Mouse (Mus musculus) hindbrain, embryonic 15.5 days (tissue): ENCODE data around the gene Btbd6. TPM values are rescaled to one million over a fixed set of nuclear protein-coding genes. Genes with fewer than 3 reads are reported as not detected.

Source experiments
- ATAC-seq: fragments of 200-750 bp; cut with Nextera tagmentation; 2 replicates; pipeline ENCODE4 v1.8.0; 2017; ENCODE audit warnings: low read depth, moderate number of reproducible peaks, moderate TSS enrichment; ENCODE audit not compliant: low FRiP score
- H3K27ac ChIP-seq: fragments of 300-500 bp; sonication (generic); replicated peaks from 2 replicates; pipeline ENCODE4 v1.5.1; 2015; ENCODE audit warnings: mild to moderate bottlenecking, inconsistent platforms
- H3K27me3 ChIP-seq: fragments of 300-500 bp; sonication (generic); 2 replicates; pipeline ENCODE4 v1.6.1; 2015; ENCODE audit warnings: control low read depth, inconsistent platforms
- H3K36me3 ChIP-seq: fragments of 300-500 bp; sonication (generic); 2 replicates; pipeline ENCODE4 v1.6.1; 2015; ENCODE audit warnings: control low read depth, inconsistent platforms
- H3K4me1 ChIP-seq: fragments of 300-500 bp; sonication (generic); replicated peaks from 2 replicates; pipeline ENCODE4 v1.6.1; 2015; ENCODE audit warnings: control low read depth, inconsistent platforms
- H3K4me2 ChIP-seq: fragments of 300-500 bp; sonication (generic); 2 replicates; pipeline ENCODE4 v1.6.1; 2015; ENCODE audit warnings: moderate library complexity, mild to moderate bottlenecking, inconsistent platforms
- H3K4me3 ChIP-seq: fragments of 300-500 bp; sonication (generic); 2 replicates; pipeline ENCODE4 v1.5.1; 2015; ENCODE audit warnings: mild to moderate bottlenecking, inconsistent platforms
- H3K9ac ChIP-seq: fragments of 300-500 bp; sonication (generic); 2 replicates; pipeline ENCODE4 v1.6.1; 2015; ENCODE audit warnings: inconsistent platforms
- H3K9me3 ChIP-seq: fragments of 300-500 bp; sonication (generic); 2 replicates; pipeline ENCODE4 v1.6.1; 2016; ENCODE audit warnings: control low read depth, inconsistent platforms
- WGBS: fragments of 180-500 bp; shearing (Covaris S2); methylation state at CpG from one replicate; pipeline ENCODE4 v1.1.7; 2015; 5-methylcytosine and 5-hydroxymethylcytosine counted together
- polyA plus RNA-seq: library from polyadenylated mRNA; unstranded; fragments of >200 nt; fragmentation: Nextera tagmentation; extraction: Ambion mirVana; gene quantifications from 2 replicates; pipeline ENCODE4 v1.2.1, GENCODE M21; 2015

Gene Btbd6
- polyA plus RNA-seq, 1 experiment from 2014 or later: 56.6 TPM

DNA sequence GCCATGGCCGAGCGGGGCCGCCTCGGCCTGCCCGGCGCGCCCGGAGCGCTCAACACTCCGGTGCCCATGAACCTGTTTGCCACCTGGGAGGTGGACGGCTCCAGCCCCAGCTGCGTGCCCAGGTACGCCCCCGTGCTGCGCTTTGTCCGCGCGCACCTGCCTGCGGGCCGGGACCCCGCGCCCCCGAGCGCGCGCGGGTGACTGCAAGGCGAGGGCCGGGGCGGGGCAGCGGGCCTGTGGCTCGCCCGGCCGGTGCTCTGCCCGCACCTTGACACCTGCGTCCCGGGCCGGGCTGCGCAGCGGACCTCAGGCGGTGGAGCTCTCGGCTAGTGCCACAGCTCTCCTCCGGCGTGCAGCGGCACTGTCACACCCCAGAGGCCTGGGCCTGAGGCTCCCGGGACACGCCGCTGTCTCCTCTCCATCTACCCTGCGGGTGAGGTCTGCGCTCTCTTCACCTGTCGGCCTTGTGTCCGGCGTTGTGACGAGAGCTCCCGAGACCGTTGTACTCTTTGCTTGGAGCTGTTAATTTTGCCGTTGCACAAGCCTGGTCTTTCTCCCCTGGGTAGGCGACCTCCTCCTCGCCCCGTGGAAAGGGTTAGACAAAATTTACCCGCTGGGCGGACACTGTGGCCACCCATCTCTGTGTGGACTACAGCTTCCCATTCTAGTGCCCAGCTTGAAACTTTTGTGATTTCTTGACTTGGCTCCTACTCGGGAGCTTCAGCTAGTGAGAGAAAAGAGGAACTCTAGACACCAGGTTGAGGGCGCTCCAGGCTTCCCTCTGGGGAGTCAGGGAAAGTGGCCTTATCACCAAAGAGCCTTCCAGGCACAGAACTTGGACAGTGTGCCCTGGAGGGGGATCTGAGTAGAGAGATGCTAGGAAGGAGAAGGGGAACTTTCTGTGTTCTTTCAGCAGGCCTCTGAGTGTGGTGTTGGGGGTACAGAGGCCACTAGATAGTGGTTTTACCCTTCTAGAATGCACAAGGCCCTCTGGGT lies 38.6 kb downstream of the Btbd6 start:
- peak; percentile 23 for ATAC-seq
- Histone ChIP-seq H3K9me3 (no peaks in the 10 kb centered on the region), H3K4me3 (peak overlapping the region; percentile 99), H3K27ac (peak overlapping the region; percentile 90), H3K27me3 (no peaks in the 10 kb centered on the region), H3K9ac (peak overlapping the region; percentile 97), H3K4me1 (peaks cover 51% of the 10 kb centered on the region), H3K36me3 (no peaks in the 10 kb centered on the region; the same call in 1 of the 2 replicates), H3K4me2 (peak overlapping the region; percentile 74)
- 2% methylated on average over 51 of the region's 64 CpGs for WGBS

DNA sequence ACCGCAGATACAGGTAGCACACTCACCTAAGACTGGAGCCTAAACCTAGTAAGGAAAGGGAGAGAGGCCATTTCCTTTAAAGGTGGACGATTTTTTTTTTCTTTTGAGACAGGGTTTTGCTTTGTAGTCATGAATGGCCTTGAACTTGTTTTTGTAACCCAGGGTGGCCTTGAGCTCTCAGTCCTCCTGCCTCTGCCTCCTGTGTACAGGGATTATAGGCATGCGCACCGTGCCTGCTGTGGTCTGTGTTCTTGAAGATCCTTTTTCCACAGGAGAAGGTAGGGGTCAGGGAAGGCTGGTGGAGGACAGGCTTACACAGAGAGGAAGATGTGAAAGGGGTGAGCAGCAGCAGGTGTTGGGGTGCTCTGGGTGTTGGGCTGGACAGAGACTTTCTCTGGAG lies 39.7 kb downstream of the Btbd6 start:
- no peak for ATAC-seq
- H3K9ac ChIP-seq: no peak overlapping the region
- no peaks in the 10 kb centered on the region for H3K27me3 ChIP-seq
- H3K4me2 ChIP-seq: peak overlapping the region; percentile 74
- H3K4me3 ChIP-seq: peak overlapping the region; percentile 99; the same call in 1 of the 2 replicates
- peaks cover 51% of the 10 kb centered on the region for H3K4me1 ChIP-seq
- 82% methylated on average over 4 of the region's 4 CpGs for WGBS
- no peaks in the 10 kb centered on the region for H3K9me3 ChIP-seq
- peaks cover under 1% of the 10 kb centered on the region; the same call in 1 of the 2 replicates for H3K36me3 ChIP-seq
- no peak overlapping the region for H3K27ac ChIP-seq

DNA sequence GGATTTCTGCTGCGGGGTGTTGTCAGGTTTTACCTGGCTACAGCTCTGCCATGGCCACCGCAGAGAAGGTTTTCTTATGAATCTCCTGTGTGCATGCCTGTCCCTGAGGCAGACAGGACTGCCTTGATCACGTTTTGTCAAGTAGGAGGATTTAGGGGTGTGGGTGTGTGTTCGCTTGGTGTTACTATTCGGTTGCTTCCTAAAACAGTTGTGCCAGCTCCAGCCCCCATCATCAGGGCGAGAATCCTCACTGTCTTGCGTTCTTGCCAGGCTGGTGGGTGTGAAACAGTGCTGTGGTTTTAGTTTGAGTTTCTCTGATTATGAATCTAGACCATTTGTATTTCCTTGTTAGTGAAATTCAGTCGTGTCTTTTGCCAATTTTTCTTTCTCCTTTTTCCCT lies 40.7 kb downstream of the Btbd6 start:
- WGBS: 78% methylated on average over 8 of the region's 8 CpGs
- Histone ChIP-seq H3K4me1 (peaks cover 51% of the 10 kb centered on the region), H3K4me2 (peak overlapping the region; percentile 22), H3K9me3 (no peaks in the 10 kb centered on the region), H3K27me3 (no peaks in the 10 kb centered on the region), H3K36me3 (peaks cover 2% of the 10 kb centered on the region; the same call in 1 of the 2 replicates), H3K4me3 (no peak overlapping the region), H3K27ac (no peak overlapping the region), H3K9ac (no peak overlapping the region)
- ATAC-seq: no peak

DNA sequence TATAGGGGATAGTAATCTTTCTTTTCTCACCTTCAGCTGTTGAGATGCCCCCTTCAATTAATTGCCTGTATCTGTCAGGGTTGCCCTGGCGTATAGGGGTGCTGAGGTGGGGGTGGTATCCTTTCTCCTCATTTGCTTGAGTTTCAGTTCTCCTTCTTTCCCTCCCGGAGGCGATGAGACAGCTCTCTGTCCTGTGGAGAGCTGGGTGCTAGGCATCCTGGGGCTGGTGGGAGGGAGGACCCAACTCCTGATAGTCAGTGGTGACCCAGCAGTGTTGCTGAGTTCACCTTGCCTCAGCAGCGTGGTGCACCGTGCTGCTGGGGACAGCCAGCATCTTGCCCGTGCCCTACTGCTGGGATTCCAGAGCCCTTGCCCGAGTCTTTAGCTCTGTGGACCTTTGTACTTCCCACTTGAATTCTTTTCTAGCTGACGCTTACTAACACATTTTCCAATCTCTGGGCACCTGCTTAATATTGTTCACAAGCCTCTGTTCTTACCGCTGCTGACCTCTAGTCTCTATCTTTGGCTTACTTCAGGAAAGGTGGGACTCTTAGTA lies 41.2 kb downstream of the Btbd6 start:
- Histone ChIP-seq H3K4me3 (no peak overlapping the region), H3K27ac (no peak overlapping the region), H3K4me1 (peaks cover 51% of the 10 kb centered on the region), H3K36me3 (peaks cover 2% of the 10 kb centered on the region; the same call in 1 of the 2 replicates), H3K27me3 (no peaks in the 10 kb centered on the region), H3K9ac (no peak overlapping the region), H3K4me2 (no peak overlapping the region), H3K9me3 (no peaks in the 10 kb centered on the region)
- no peak for ATAC-seq
- 75% methylated on average over 9 of the region's 9 CpGs for WGBS

DNA sequence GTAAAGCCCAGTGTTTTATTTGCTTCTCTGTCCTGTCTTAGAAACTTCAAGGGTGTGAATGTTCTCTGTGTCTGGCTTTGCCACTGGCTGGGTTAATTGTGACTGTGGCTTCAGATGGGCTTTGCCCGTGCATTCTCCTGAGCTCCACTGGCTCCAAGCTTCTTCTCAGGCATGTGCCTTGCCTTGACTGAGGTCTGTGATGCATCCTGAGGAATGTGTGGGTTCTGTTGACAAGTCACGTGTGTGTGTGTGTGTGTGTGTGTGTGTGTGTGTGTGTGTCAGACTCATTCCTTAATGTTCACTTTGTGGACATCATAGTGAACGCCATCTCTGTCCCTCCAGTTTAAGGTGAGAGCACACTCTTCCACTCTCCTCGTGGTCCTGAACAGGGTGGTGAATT lies 42.5 kb downstream of the Btbd6 start:
- Histone ChIP-seq H3K4me2 (no peak overlapping the region), H3K4me3 (no peak overlapping the region), H3K36me3 (peaks cover 2% of the 10 kb centered on the region; the same call in 1 of the 2 replicates), H3K4me1 (peaks cover 39% of the 10 kb centered on the region), H3K27me3 (no peaks in the 10 kb centered on the region), H3K9ac (no peak overlapping the region), H3K27ac (no peak overlapping the region), H3K9me3 (no peaks in the 10 kb centered on the region)
- ATAC-seq: no peak
- 91% methylated on average over 4 of the region's 4 CpGs for WGBS

DNA sequence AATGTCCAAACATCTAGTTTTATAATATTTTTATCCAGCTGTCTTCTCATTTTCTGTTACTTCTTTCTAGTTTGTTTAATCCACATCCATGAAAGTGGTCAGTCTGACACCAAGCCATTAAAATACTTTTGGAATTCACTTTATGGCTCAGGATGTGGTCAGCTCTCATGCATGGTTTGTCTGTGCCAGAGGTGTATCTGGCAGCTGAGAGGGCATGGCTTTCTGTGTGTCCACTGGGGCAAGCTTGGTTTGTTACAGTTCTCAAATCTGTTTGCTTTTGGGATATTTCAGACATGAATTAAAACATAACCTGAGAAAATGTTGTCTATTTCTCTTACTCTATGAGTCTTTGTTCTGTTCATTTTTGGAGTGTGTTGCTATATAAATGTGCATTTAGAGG lies 45.2 kb downstream of the Btbd6 start:
- Histone ChIP-seq H3K9me3 (no peaks in the 10 kb centered on the region), H3K27me3 (no peaks in the 10 kb centered on the region), H3K4me2 (no peak overlapping the region), H3K27ac (no peak overlapping the region), H3K4me1 (peaks cover 24% of the 10 kb centered on the region), H3K9ac (no peak overlapping the region), H3K36me3 (peaks cover 2% of the 10 kb centered on the region; the same call in 1 of the 2 replicates), H3K4me3 (no peak overlapping the region)
- ATAC-seq: no peak

DNA sequence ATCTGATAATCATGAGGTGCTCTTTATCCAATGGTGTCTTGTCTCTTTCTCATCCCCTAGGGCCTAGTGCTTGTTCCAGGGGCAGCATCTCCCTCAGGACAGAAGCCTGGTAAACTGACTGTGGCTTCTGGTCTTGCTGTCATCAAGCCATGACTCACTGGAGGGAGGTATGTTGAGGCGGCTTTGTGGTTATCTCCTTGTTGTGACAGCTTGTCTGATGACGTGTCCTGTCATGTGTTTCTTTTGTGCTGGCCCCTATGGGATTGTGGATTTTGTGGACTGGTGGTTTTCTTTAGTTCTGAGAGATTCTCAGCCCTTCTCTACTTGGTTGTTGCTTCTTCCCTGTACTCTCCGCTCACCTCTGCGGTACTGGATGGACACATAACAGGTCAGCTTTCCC lies 46.8 kb downstream of the Btbd6 start:
- Histone ChIP-seq H3K4me1 (peaks cover 17% of the 10 kb centered on the region), H3K27me3 (no peaks in the 10 kb centered on the region), H3K4me2 (no peak overlapping the region), H3K27ac (no peak overlapping the region), H3K36me3 (peaks cover 2% of the 10 kb centered on the region; the same call in 1 of the 2 replicates), H3K4me3 (no peak overlapping the region), H3K9ac (no peak overlapping the region), H3K9me3 (no peaks in the 10 kb centered on the region)
- 84% methylated on average over 4 of the region's 4 CpGs for WGBS
- ATAC-seq: no peak

DNA sequence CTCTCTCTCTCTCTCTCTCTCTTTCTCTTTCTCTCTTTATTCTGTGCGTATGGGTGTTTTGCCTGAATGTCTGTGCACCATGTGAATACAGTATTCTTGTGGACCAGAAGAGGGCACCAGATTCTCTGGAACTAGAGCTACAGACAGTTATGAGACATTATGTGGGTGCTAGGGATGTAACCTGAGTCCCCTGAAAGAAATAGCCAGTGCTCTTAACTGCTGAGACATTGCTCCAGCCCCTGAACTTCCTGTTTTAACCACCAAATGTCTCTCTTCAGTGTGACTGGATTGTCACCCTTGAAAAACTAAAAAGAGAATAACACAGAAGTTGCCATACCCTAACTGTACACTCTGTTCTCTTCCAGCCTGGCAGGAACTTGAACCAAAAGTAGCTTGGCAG lies 50.3 kb downstream of the Btbd6 start:
- Histone ChIP-seq H3K4me1 (peaks cover 24% of the 10 kb centered on the region), H3K4me2 (no peak overlapping the region), H3K9ac (no peak overlapping the region), H3K4me3 (no peak overlapping the region), H3K9me3 (no peaks in the 10 kb centered on the region), H3K27ac (no peak overlapping the region), H3K27me3 (no peaks in the 10 kb centered on the region), H3K36me3 (no peaks in the 10 kb centered on the region)
- no peak for ATAC-seq
- 96% methylated on average over 1 of the region's 1 CpGs for WGBS

DNA sequence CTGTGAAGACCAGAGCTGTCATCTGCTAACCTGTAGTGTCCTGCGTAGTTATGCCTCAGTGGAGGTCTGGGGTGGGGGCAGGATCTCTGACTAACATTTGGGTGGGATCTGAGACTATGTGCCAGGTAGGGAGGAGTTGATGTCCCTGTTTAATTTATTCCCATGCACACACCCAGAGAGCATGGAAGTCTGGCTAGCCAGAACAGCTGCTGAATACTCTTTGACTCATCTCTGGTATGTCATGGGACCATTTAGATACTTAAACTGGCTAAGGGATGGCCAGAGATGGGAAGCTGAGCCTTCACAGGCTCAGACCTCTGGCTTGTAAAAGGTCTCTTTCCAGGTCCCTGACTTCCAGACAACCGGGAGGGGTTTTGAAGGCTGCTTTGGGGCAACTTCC lies 51.2 kb downstream of the Btbd6 start:
- Histone ChIP-seq H3K9ac (no peak overlapping the region), H3K36me3 (no peaks in the 10 kb centered on the region), H3K4me3 (no peak overlapping the region), H3K9me3 (no peaks in the 10 kb centered on the region), H3K4me2 (no peak overlapping the region), H3K27ac (no peak overlapping the region), H3K27me3 (no peaks in the 10 kb centered on the region), H3K4me1 (peaks cover 33% of the 10 kb centered on the region)
- no peak for ATAC-seq
- WGBS: 92% methylated on average over 2 of the region's 2 CpGs

DNA sequence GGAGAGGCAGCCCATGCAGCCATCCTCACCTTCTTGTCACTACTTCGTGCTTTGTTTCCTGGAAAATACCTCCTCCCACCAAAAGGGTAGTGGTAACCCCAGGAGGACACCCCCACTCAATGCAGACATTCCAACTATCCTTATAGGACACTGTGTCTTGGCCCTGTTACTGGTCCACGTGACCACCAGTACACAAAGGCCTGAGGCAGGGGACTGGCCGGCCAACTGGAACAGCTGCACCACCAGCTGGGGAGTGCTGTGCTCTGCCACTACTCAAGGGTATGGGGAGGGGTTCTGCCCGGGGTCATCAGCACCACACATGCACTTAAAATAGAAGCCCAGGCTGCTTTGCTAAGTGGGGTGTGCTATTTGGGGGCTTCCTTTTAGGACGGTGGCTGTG lies 51.8 kb downstream of the Btbd6 start:
- peak; percentile 49; the same call in 1 of the 2 replicates for ATAC-seq
- H3K27me3 ChIP-seq: no peaks in the 10 kb centered on the region
- H3K4me2 ChIP-seq: no peak overlapping the region
- H3K9me3 ChIP-seq: no peaks in the 10 kb centered on the region
- no peak overlapping the region for H3K4me3 ChIP-seq
- WGBS: 36% methylated on average over 5 of the region's 5 CpGs
- H3K9ac ChIP-seq: no peak overlapping the region
- H3K4me1 ChIP-seq: peaks cover 39% of the 10 kb centered on the region
- peak overlapping the region; percentile 58; the same call in 1 of the 2 replicates for H3K27ac ChIP-seq
- no peaks in the 10 kb centered on the region for H3K36me3 ChIP-seq
